Mouse (Mus musculus): ENCODE results near the gene Kdelr1. TPM values are rescaled to one million over a fixed set of nuclear protein-coding genes. Genes with fewer than 3 reads are reported as not detected.
A peak's percentile ranks its signal among the peaks of the same experiment; 100 is the strongest.

Kdelr1 gene
- polyA plus RNA-seq, 1 experiment from 2014 or later = 81.3 TPM

- Histone ChIP-seq H3K36me3 (ENCODE audit: insufficient read depth, low read length) (peaks cover 6% of the 10 kb centered on the region; the same call in 1 of the 2 replicates), H3K9ac (ENCODE audit: low read depth, low read length) (peak overlapping the region; percentile 47; the same call in 1 of the 2 replicates), H3K27me3 (ENCODE audit: insufficient read depth, low read length) (peaks cover 33% of the 10 kb centered on the region), H3K4me1 (replicated peaks; ENCODE audit: insufficient read depth, low read length) (peaks cover 20% of the 10 kb centered on the region), H3K9me3 (replicated peaks; ENCODE audit: low read length) (no peaks in the 10 kb centered on the region), H3K4me2 (ENCODE audit: low read length) (peak overlapping the region; percentile 55), H3K4me3 (replicated peaks; ENCODE audit: low read depth, low read length) (peak overlapping the region; percentile 29), H3K27ac (no peak overlapping the region)
- DNase-seq (ENCODE audit: low spot score) = no peak
- ATAC-seq (replicated peaks; ENCODE audit: low FRiP score, low read depth) = 0 out of 2 replicates have a peak, but pooled peaks have one; percentile 15
- 1% methylated on average over 65 of the region's 86 CpGs for WGBS
- no peak for TF ChIP-seq CTCF (IDR thresholded peaks at IDR 0.05; ENCODE audit: low read depth)
Measured at GRCm38 (mm10) chr7:45833148-45833790, 39.3 kb upstream of the Kdelr1 start.

- TF ChIP-seq CTCF (IDR thresholded peaks at IDR 0.05; ENCODE audit: low read depth) = no peak
- DNase-seq (ENCODE audit: low spot score) (no peak), ATAC-seq (replicated peaks; ENCODE audit: low FRiP score, low read depth) (no peak)
- H3K9me3 ChIP-seq (replicated peaks; ENCODE audit: low read length) = no peaks in the 10 kb centered on the region
- H3K27ac ChIP-seq = no peak overlapping the region
- H3K4me1 ChIP-seq (replicated peaks; ENCODE audit: insufficient read depth, low read length) = peaks cover 20% of the 10 kb centered on the region
- peaks cover under 1% of the 10 kb centered on the region; the same call in 1 of the 2 replicates for H3K36me3 ChIP-seq (ENCODE audit: insufficient read depth, low read length)
- H3K27me3 ChIP-seq (ENCODE audit: insufficient read depth, low read length) = peaks cover 33% of the 10 kb centered on the region
- peak overlapping the region; percentile 47 for H3K9ac ChIP-seq (ENCODE audit: low read depth, low read length)
- WGBS = 7% methylated on average over 13 of the region's 31 CpGs
- peak overlapping the region; percentile 55 for H3K4me2 ChIP-seq (ENCODE audit: low read length)
- peak overlapping the region; percentile 29 for H3K4me3 ChIP-seq (replicated peaks; ENCODE audit: low read depth, low read length)
Measured at GRCm38 (mm10) chr7:45833924-45834323, 38.6 kb upstream of the Kdelr1 start.

- Histone ChIP-seq H3K9ac (ENCODE audit: low read depth, low read length) (no peak overlapping the region), H3K27me3 (ENCODE audit: insufficient read depth, low read length) (no peaks in the 10 kb centered on the region), H3K27ac (no peak overlapping the region), H3K36me3 (ENCODE audit: insufficient read depth, low read length) (no peaks in the 10 kb centered on the region), H3K4me1 (replicated peaks; ENCODE audit: insufficient read depth, low read length) (no peaks in the 10 kb centered on the region), H3K4me3 (replicated peaks; ENCODE audit: low read depth, low read length) (no peak overlapping the region), H3K4me2 (ENCODE audit: low read length) (no peak overlapping the region), H3K9me3 (replicated peaks; ENCODE audit: low read length) (no peaks in the 10 kb centered on the region)
- ATAC-seq (replicated peaks; ENCODE audit: low FRiP score, low read depth) (no peak), DNase-seq (ENCODE audit: low spot score) (no peak)
- WGBS = 88% methylated on average over 10 of the region's 10 CpGs
- TF ChIP-seq CTCF (IDR thresholded peaks at IDR 0.05; ENCODE audit: low read depth) = no peak
Measured at GRCm38 (mm10) chr7:45842950-45843744, 29.4 kb upstream of the Kdelr1 start.

GRCm38 (mm10) chr7:45848447-45849027, 24.0 kb upstream of the Kdelr1 start:
- 18% methylated on average over 6 of the region's 6 CpGs for WGBS
- ATAC-seq (replicated peaks; ENCODE audit: low FRiP score, low read depth) = no peak
- DNase-seq (ENCODE audit: low spot score) = no peak
- H3K9me3 ChIP-seq (replicated peaks; ENCODE audit: low read length) = no peaks in the 10 kb centered on the region
- no peak overlapping the region for H3K4me2 ChIP-seq (ENCODE audit: low read length)
- H3K27me3 ChIP-seq (ENCODE audit: insufficient read depth, low read length) = no peaks in the 10 kb centered on the region
- no peaks in the 10 kb centered on the region for H3K4me1 ChIP-seq (replicated peaks; ENCODE audit: insufficient read depth, low read length)
- H3K9ac ChIP-seq (ENCODE audit: low read depth, low read length) = no peak overlapping the region
- H3K27ac ChIP-seq = no peak overlapping the region
- no peak for TF ChIP-seq CTCF (IDR thresholded peaks at IDR 0.05; ENCODE audit: low read depth)
- H3K36me3 ChIP-seq (ENCODE audit: insufficient read depth, low read length) = no peaks in the 10 kb centered on the region
- no peak overlapping the region for H3K4me3 ChIP-seq (replicated peaks; ENCODE audit: low read depth, low read length)

- no peak overlapping the region for H3K4me2 ChIP-seq (ENCODE audit: low read length)
- DNase-seq (ENCODE audit: low spot score) = no peak
Measured at GRCm38 (mm10) chr7:45850661-45851060, 21.9 kb upstream of the Kdelr1 start.

GRCm38 (mm10) chr7:45853089-45853488, 19.5 kb upstream of the Kdelr1 start:
- H3K27me3 ChIP-seq (ENCODE audit: insufficient read depth, low read length) = no peaks in the 10 kb centered on the region
- no peak overlapping the region for H3K4me2 ChIP-seq (ENCODE audit: low read length)
- no peak for TF ChIP-seq CTCF (IDR thresholded peaks at IDR 0.05; ENCODE audit: low read depth)
- 73% methylated on average over 12 of the region's 12 CpGs for WGBS
- no peaks in the 10 kb centered on the region for H3K36me3 ChIP-seq (ENCODE audit: insufficient read depth, low read length)
- 0 out of 2 replicates have a peak, but pooled peaks cover 6% of the 10 kb centered on the region for H3K4me1 ChIP-seq (replicated peaks; ENCODE audit: insufficient read depth, low read length)
- DNase-seq (ENCODE audit: low spot score) (no peak), ATAC-seq (replicated peaks; ENCODE audit: low FRiP score, low read depth) (no peak)
- H3K9ac ChIP-seq (ENCODE audit: low read depth, low read length) = no peak overlapping the region
- H3K9me3 ChIP-seq (replicated peaks; ENCODE audit: low read length) = no peaks in the 10 kb centered on the region
- H3K4me3 ChIP-seq (replicated peaks; ENCODE audit: low read depth, low read length) = no peak overlapping the region
- H3K27ac ChIP-seq = no peak overlapping the region

More at GRCm38 (mm10) chr7:45850661-45851060, 21.9 kb upstream of the Kdelr1 start:
- Histone ChIP-seq H3K4me3 (replicated peaks; ENCODE audit: low read depth, low read length) (no peak overlapping the region), H3K9ac (ENCODE audit: low read depth, low read length) (no peak overlapping the region), H3K9me3 (replicated peaks; ENCODE audit: low read length) (no peaks in the 10 kb centered on the region), H3K27me3 (ENCODE audit: insufficient read depth, low read length) (no peaks in the 10 kb centered on the region), H3K36me3 (ENCODE audit: insufficient read depth, low read length) (no peaks in the 10 kb centered on the region), H3K27ac (no peak overlapping the region), H3K4me1 (replicated peaks; ENCODE audit: insufficient read depth, low read length) (no peaks in the 10 kb centered on the region)
- TF ChIP-seq CTCF (IDR thresholded peaks at IDR 0.05; ENCODE audit: low read depth) = no peak
- WGBS = 71% methylated on average over 3 of the region's 3 CpGs
- no peak for ATAC-seq (replicated peaks; ENCODE audit: low FRiP score, low read depth)

Measured in kidney, postnatal 0 days (tissue).